In the genomic region with DNA sequence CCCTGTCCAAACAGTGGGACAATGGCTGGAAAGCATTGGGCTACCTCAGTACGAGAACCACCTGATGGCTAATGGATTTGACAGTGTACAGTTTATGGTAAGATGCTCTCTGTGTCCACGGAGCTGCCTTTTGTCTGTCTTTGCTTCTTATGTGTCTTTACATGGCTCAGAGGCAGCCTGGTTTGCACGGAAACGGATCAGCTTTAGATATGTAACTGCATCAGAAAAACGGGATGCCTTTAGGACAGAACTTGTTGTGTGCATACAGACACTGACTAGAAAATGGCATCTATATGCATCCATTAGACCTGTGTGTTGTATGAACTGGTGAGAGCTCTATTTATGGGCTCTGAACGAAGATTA, we compare ENCODE assay signal across 11 mouse cellular contexts.
A peak's percentile ranks its signal among the peaks of the same experiment; 100 is the strongest.
DNase-seq lines count a peak whose midpoint lies in the region; ATAC-seq lines count a peak whose summit lies in the region.
"Had no signal": no experiment of that assay in that cellular context is flagged by ENCODE, and none has a peak within 500 bp of the region (broad histone marks: within the 10 kb centered on the region; RNA-seq: fewer than 3 reads in every experiment).

No protein-coding gene starts in this region.

- H3K4me1 ChIP-seq in kidney, embryonic 15.5 days = peaks cover 6% of the 10 kb centered on the region
- 0 out of 2 replicates have a peak, but pooled peaks cover 3% of the 10 kb centered on the region for H3K4me1 ChIP-seq in embryonic facial prominence, embryonic 12.5 days
- peaks cover 28% of the 10 kb centered on the region for H3K4me1 ChIP-seq in forebrain, embryonic 15.5 days
- H3K4me1 ChIP-seq in midbrain, embryonic 13.5 days (replicated peaks) = peaks cover 14% of the 10 kb centered on the region
- H3K4me1 ChIP-seq: lung, embryonic 15.5 days had no signal

- H3K27ac ChIP-seq in kidney, embryonic 15.5 days = no peak overlapping the region
- no peak overlapping the region for H3K27ac ChIP-seq in embryonic facial prominence, embryonic 12.5 days
- H3K27ac ChIP-seq in forebrain, embryonic 15.5 days (replicated peaks) = peak overlapping the region; percentile 88
- peak overlapping the region; percentile 90 for H3K27ac ChIP-seq in midbrain, embryonic 13.5 days
- H3K27ac ChIP-seq: lung, embryonic 15.5 days had no signal

- H3K27me3 ChIP-seq in kidney, embryonic 15.5 days = no peaks in the 10 kb centered on the region
- H3K27me3 ChIP-seq in embryonic facial prominence, embryonic 12.5 days = no peaks in the 10 kb centered on the region
- H3K27me3 ChIP-seq in forebrain, embryonic 15.5 days = no peaks in the 10 kb centered on the region
- H3K27me3 ChIP-seq in midbrain, embryonic 13.5 days = no peaks in the 10 kb centered on the region
- H3K27me3 ChIP-seq: lung, embryonic 15.5 days had no signal

- no peak for DNase-seq in kidney, postnatal 10 days
- DNase-seq in urinary bladder, postnatal 10 days (ENCODE audit: low spot score) = no peak
- DNase-seq in embryo, embryonic 10.5 days (ENCODE audit: low spot score) = no peak
- DNase-seq: gastrocnemius, postnatal 36 days had no signal

- H3K4me2 ChIP-seq in kidney, embryonic 15.5 days = peak overlapping the region; percentile 55
- H3K4me2 ChIP-seq in embryonic facial prominence, embryonic 12.5 days (replicated peaks) = peak overlapping the region; percentile 41
- H3K4me2 ChIP-seq in forebrain, embryonic 15.5 days (replicated peaks) = peak overlapping the region; percentile 63
- H3K4me2 ChIP-seq in midbrain, embryonic 13.5 days (replicated peaks) = peak overlapping the region; percentile 66

- H3K4me3 ChIP-seq in kidney, embryonic 15.5 days (replicated peaks) = peak overlapping the region; percentile 20
- H3K4me3 ChIP-seq in embryonic facial prominence, embryonic 12.5 days = no peak overlapping the region
- peak overlapping the region; percentile 48 for H3K4me3 ChIP-seq in forebrain, embryonic 15.5 days
- H3K4me3 ChIP-seq in midbrain, embryonic 13.5 days (replicated peaks) = peak overlapping the region; percentile 44
- H3K4me3 ChIP-seq: lung, embryonic 15.5 days had no signal

- H3K36me3 ChIP-seq in kidney, embryonic 15.5 days = no peaks in the 10 kb centered on the region
- H3K36me3 ChIP-seq in embryonic facial prominence, embryonic 12.5 days = no peaks in the 10 kb centered on the region
- no peaks in the 10 kb centered on the region for H3K36me3 ChIP-seq in forebrain, embryonic 15.5 days
- H3K36me3 ChIP-seq in midbrain, embryonic 13.5 days = no peaks in the 10 kb centered on the region
- H3K36me3 ChIP-seq: G1E; lung, embryonic 15.5 days had no signal

- no peaks in the 10 kb centered on the region for H3K9me3 ChIP-seq in kidney, embryonic 15.5 days (replicated peaks)
- no peaks in the 10 kb centered on the region for H3K9me3 ChIP-seq in embryonic facial prominence, embryonic 12.5 days
- no peaks in the 10 kb centered on the region for H3K9me3 ChIP-seq in forebrain, embryonic 15.5 days
- H3K9me3 ChIP-seq in midbrain, embryonic 13.5 days = no peaks in the 10 kb centered on the region
- H3K9me3 ChIP-seq: lung, embryonic 15.5 days had no signal

- H3K9ac ChIP-seq in kidney, embryonic 15.5 days = no peak overlapping the region; the same call in 1 of the 2 replicates
- no peak overlapping the region for H3K9ac ChIP-seq in embryonic facial prominence, embryonic 12.5 days
- H3K9ac ChIP-seq in forebrain, embryonic 15.5 days (replicated peaks) = peak overlapping the region; percentile 54
- peak overlapping the region; percentile 62 for H3K9ac ChIP-seq in midbrain, embryonic 13.5 days (replicated peaks)
- H3K9ac ChIP-seq: lung, embryonic 15.5 days had no signal

- no peak for ATAC-seq in kidney, embryonic 15.5 days (replicated peaks; ENCODE audit: low FRiP score)
- ATAC-seq in embryonic facial prominence, embryonic 12.5 days (ENCODE audit: insufficient number of reproducible peaks, insufficient read depth, low FRiP score, low TSS enrichment) = no peak
- peak; percentile 30; the same call in 1 of the 2 replicates for ATAC-seq in forebrain, embryonic 15.5 days (replicated peaks)
- ATAC-seq in midbrain, embryonic 13.5 days = peak; percentile 31; the same call in 1 of the 2 replicates
- ATAC-seq in inflammation-experienced regulatory T-cells, adult 6 months = no peak

- 45% methylated on average over 6 of the region's 6 CpGs for WGBS in kidney, embryonic 15.5 days
- WGBS in embryonic facial prominence, embryonic 12.5 days = 73% methylated on average over 6 of the region's 6 CpGs
- 16% methylated on average over 6 of the region's 6 CpGs for WGBS in forebrain, embryonic 15.5 days
- WGBS in midbrain, embryonic 13.5 days = 38% methylated on average over 6 of the region's 6 CpGs

Comparison
In these comparisons a context has a peak if more than half of its experiments do, and no peak if none do; other contexts are left out.
1. ATAC-seq: peak in forebrain, embryonic 15.5 days (single experiment) and midbrain, embryonic 13.5 days (single experiment); none in kidney, embryonic 15.5 days (single experiment), embryonic facial prominence, embryonic 12.5 days (single experiment) and inflammation-experienced regulatory T-cells, adult 6 months (single experiment).
2. H3K27ac ChIP-seq: peak in forebrain, embryonic 15.5 days (single experiment) and midbrain, embryonic 13.5 days (single experiment); none in kidney, embryonic 15.5 days (single experiment) and embryonic facial prominence, embryonic 12.5 days (single experiment).
3. H3K9ac ChIP-seq: peak in forebrain, embryonic 15.5 days (single experiment) and midbrain, embryonic 13.5 days (single experiment); none in kidney, embryonic 15.5 days (single experiment) and embryonic facial prominence, embryonic 12.5 days (single experiment).
4. Peak in every context shown above with its lines, with median percentiles within 50 percentile points of each other: H3K4me2 ChIP-seq.